Mouse (Mus musculus) hindbrain, embryonic 14.5 days (tissue): Measurements from ENCODE around the gene Bub1. TPM values are rescaled to one million over a fixed set of nuclear protein-coding genes. Genes with fewer than 3 reads are reported as not detected.

ENCODE experiments used
- ATAC-seq: fragments of 200-750 bp; cut with Nextera tagmentation; 2 replicates; pipeline ENCODE4 v1.8.0; 2017; ENCODE audit warnings: moderate number of reproducible peaks, mild to moderate bottlenecking, moderate TSS enrichment, moderate library complexity; ENCODE audit not compliant: low FRiP score
- DNase-seq: peaks from one replicate; pipeline ENCODE4 v3.0.0-alpha.2; 2015; ENCODE audit warnings: low spot score
- H3K27ac ChIP-seq: fragments of 300-500 bp; sonication (generic); 2 replicates; pipeline ENCODE4 v1.5.1; 2014; ENCODE audit warnings: mild to moderate bottlenecking, moderate library complexity
- H3K27me3 ChIP-seq: fragments of 300-500 bp; sonication (generic); 2 replicates; pipeline ENCODE4 v1.6.1; 2014; ENCODE audit warnings: mild to moderate bottlenecking, low read length, mixed read lengths; ENCODE audit not compliant: control insufficient read depth, insufficient read depth
- H3K36me3 ChIP-seq: fragments of 300-500 bp; sonication (generic); replicated peaks from 2 replicates; pipeline ENCODE4 v1.6.1; 2014; ENCODE audit not compliant: control insufficient read depth, insufficient read depth
- H3K4me1 ChIP-seq: fragments of 300-500 bp; sonication (generic); replicated peaks from 2 replicates; pipeline ENCODE4 v1.6.1; 2014; ENCODE audit warnings: antibody characterized with exemption, low read length, mixed read lengths; ENCODE audit not compliant: control insufficient read depth, insufficient read depth
- H3K4me2 ChIP-seq: fragments of 300-500 bp; sonication (generic); replicated peaks from 2 replicates; pipeline ENCODE4 v1.6.1; 2014; ENCODE audit warnings: mild to moderate bottlenecking, moderate library complexity
- H3K4me3 ChIP-seq: fragments of 300-500 bp; sonication (generic); replicated peaks from 2 replicates; pipeline ENCODE4 v1.5.1; 2014; ENCODE audit warnings: mild to moderate bottlenecking, low read length
- H3K9ac ChIP-seq: fragments of 300-500 bp; sonication (generic); 2 replicates; pipeline ENCODE4 v1.6.1; 2014
- H3K9me3 ChIP-seq: fragments of 300-500 bp; sonication (generic); 2 replicates; pipeline ENCODE4 v1.6.1; 2016; ENCODE audit warnings: low read length; ENCODE audit not compliant: control insufficient read depth
- WGBS: fragments of 180-500 bp; shearing (Covaris S2); extraction: QIAGEN DNeasy Blood & Tissue Kit; methylation state at CpG from one replicate; pipeline ENCODE4 v1.1.7; 2014; 5-methylcytosine and 5-hydroxymethylcytosine counted together
- polyA plus RNA-seq: library from polyadenylated mRNA; unstranded; fragments of >200 nt; fragmentation: Nextera tagmentation; extraction: Ambion mirVana; gene quantifications from 2 replicates; pipeline ENCODE4 v1.2.1, GENCODE M21; 2014

Bub1 gene
- polyA plus RNA-seq = 3.2 and 3.7 TPM in 2 replicates

DNA sequence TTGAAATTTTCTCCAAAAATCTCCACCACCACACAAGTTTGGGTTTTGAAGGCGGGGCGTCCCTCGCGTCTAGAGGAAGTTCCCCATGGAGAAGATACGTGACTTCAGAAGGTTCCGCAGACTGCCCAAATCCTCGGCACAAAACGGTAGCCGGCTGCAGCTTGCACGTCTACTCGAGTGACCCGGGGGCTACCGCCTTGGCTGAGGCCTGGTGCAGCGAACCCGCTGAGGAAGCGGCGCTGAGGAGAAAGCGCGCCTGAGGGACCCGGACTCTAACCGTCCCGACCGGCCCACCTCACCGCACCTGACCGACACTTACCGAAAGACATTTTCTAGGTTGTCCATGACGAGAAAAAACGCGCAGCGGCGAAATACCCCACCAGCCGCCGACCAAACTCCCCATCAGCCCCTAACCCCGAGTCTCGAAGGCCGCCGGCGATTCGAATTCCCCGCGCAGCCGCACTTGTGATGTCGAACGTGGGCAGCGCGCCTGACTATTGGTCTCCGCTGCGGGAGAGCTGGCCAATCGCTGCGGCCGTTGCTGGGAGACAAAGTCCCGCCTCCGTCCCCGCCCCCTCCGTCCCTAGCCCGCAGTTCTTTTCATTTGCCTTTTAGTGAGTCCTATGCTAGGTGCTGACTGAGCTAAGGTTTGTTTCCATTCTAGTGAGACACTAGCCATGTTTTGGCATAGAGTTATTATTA lies at the start of gene Bub1:
Gene Bub1 (minus strand): TSS at position 465 of the 702 bp plus-strand sequence.
- Histone ChIP-seq H3K27ac (peak within 1 kb of the TSS; percentile 52; the same call in 1 of the 2 replicates), H3K4me3 (peak within 1 kb of the TSS; percentile 50), H3K9ac (peak within 1 kb of the TSS; percentile 49), H3K4me2 (peak within 1 kb of the TSS; percentile 87), H3K4me1 (peaks cover 5% of the 10 kb centered on the region; the same call in 1 of the 2 replicates), H3K36me3 (no peaks in the 10 kb centered on the region), H3K27me3 (no peaks in the 10 kb centered on the region), H3K9me3 (no peaks in the 10 kb centered on the region)
- DNase-seq (peak; percentile 94), ATAC-seq (peak; percentile 99)
- under 1% methylated on average over 56 of the region's 56 CpGs for WGBS

DNA sequence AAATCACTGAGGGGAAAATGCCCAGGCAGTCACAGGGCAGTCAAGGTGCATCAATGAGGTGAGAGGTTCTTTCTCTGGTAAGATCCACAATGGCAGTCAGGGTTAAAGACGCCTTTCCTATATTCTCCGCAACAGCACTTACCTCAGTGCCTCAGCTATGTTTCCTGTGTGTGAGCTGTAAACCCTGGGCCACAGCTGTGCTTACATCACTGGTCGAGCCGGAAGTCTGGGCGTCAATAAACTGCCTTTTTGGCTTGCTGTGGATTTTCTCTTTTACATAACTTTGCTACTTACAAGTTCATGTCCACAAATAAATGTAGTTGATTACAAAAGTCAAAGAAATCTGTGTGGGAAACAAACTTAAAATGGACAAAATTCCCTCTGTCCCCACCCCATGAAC lies 49.4 kb upstream of the Bub1 start:
- no peaks in the 10 kb centered on the region for H3K4me1 ChIP-seq
- ATAC-seq = no peak
- H3K9ac ChIP-seq = no peak overlapping the region
- no peak for DNase-seq
- H3K27me3 ChIP-seq = no peaks in the 10 kb centered on the region
- no peak overlapping the region for H3K4me2 ChIP-seq
- H3K27ac ChIP-seq = no peak overlapping the region
- 89% methylated on average over 5 of the region's 5 CpGs for WGBS
- no peaks in the 10 kb centered on the region for H3K36me3 ChIP-seq
- H3K9me3 ChIP-seq = no peaks in the 10 kb centered on the region
- H3K4me3 ChIP-seq = no peak overlapping the region

DNA sequence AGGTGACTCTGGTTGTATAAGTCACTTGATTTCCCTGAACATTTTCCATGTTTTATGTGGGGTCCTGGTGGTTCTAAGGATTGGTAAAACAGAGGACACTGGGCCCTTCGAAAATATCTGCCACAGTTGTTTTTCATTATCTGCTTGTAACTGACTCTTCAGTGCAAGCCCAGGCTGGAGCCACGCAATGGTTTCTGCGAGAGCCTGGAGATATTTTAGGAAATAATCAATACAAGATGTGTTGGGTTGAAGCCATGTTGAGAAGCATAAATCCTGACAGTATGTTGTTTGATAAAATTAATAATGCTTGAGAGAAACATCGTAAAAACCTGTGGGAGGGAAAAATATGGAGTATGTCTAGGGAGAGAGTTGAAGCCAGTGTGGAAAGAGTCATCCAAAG lies 32.7 kb upstream of the Bub1 start:
- H3K36me3 ChIP-seq = no peaks in the 10 kb centered on the region
- no peaks in the 10 kb centered on the region for H3K4me1 ChIP-seq
- H3K4me3 ChIP-seq = no peak overlapping the region
- no peak overlapping the region for H3K27ac ChIP-seq
- no peak overlapping the region for H3K4me2 ChIP-seq
- no peak overlapping the region for H3K9ac ChIP-seq
- no peaks in the 10 kb centered on the region for H3K9me3 ChIP-seq
- ATAC-seq (no peak), DNase-seq (no peak)
- WGBS = 81% methylated on average over 4 of the region's 4 CpGs
- no peaks in the 10 kb centered on the region for H3K27me3 ChIP-seq

- peak; percentile 81; the same call in 1 of the 2 replicates for ATAC-seq
- Histone ChIP-seq H3K4me1 (no peaks in the 10 kb centered on the region), H3K27me3 (no peaks in the 10 kb centered on the region), H3K4me3 (no peak overlapping the region), H3K27ac (no peak overlapping the region), H3K9me3 (no peaks in the 10 kb centered on the region), H3K9ac (no peak overlapping the region), H3K4me2 (no peak overlapping the region), H3K36me3 (no peaks in the 10 kb centered on the region)
- peak; percentile 57 for DNase-seq
- WGBS = 66% methylated on average over 4 of the region's 4 CpGs
These were observed 22.8 kb upstream of the Bub1 start for GRCm38 (mm10) chr2:127854332-127854991.

DNA sequence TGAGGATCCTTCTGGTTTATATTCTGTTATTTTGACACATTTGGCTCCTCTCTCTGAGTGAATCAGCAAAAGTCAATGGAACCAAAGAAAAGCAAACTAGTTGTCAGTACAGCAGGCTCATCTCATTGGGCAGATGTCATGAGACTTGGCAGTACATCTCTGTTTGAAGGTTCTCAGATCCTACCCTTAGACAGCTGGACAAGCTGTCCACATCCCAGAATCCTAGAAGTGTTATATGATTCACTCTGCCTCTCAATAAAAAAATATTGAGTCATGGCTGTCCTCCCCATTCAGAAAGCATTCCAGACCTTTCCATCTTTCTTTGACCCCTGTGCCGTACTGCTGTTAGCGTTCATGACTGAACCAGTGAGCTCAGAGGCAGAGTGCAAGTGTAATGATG lies 18.7 kb upstream of the Bub1 start:
- 83% methylated on average over 2 of the region's 2 CpGs for WGBS
- DNase-seq (no peak), ATAC-seq (no peak)
- H3K36me3 ChIP-seq = no peaks in the 10 kb centered on the region
- no peak overlapping the region for H3K27ac ChIP-seq
- no peak overlapping the region for H3K4me2 ChIP-seq
- H3K27me3 ChIP-seq = no peaks in the 10 kb centered on the region
- no peak overlapping the region for H3K4me3 ChIP-seq
- no peaks in the 10 kb centered on the region for H3K4me1 ChIP-seq
- H3K9me3 ChIP-seq = no peaks in the 10 kb centered on the region
- H3K9ac ChIP-seq = no peak overlapping the region

DNA sequence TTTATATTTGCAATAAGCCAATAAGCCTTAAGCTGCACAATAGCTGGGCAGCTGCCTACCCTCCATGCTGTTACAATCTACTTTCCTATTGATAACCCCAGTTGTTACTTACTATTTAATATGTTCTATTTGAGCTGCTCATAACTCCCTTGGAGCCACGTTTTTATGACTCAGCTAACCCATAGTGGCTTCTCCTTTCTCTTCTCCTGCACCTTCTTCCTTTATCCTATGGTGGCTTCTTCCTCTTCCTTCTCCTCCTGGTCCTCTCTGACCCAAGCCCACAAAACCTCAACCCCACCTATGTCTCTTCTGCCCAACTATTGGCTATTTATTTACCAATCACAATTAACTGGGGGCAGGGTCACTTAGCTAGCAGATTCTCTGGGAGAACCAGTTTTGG lies 14.9 kb upstream of the Bub1 start:
- no peaks in the 10 kb centered on the region for H3K36me3 ChIP-seq

DNA sequence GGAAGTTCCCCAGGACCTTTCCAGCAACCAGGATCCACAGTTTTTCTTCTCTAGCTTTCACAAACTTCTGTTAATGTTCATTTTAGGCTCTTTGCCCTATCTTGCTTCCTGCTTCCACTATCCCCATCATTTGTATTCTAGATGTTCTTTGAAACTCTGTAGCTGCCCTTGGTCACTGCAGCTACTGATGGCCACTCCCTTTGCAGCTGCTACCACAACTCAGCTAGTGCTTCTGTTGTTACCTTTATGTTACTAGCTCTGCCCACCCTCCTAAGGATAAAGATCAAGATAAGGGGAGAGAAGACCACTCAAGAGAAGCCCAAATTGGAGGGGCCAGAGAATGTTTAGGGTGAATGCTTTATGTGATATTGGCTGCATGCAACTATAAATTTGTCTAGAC lies 14.3 kb upstream of the Bub1 start:
- no peak overlapping the region for H3K4me2 ChIP-seq
- H3K4me1 ChIP-seq = no peaks in the 10 kb centered on the region
- H3K27me3 ChIP-seq = no peaks in the 10 kb centered on the region
- H3K4me3 ChIP-seq = no peak overlapping the region
- H3K36me3 ChIP-seq = no peaks in the 10 kb centered on the region
- H3K9me3 ChIP-seq = no peaks in the 10 kb centered on the region
- H3K9ac ChIP-seq = no peak overlapping the region
- H3K27ac ChIP-seq = no peak overlapping the region
- ATAC-seq = no peak
- no peak for DNase-seq

More for the DNA sequence above, 14.9 kb upstream of the Bub1 start:
- DNase-seq (no peak), ATAC-seq (no peak)
- Histone ChIP-seq H3K4me2 (no peak overlapping the region), H3K4me3 (no peak overlapping the region), H3K9ac (no peak overlapping the region), H3K9me3 (no peaks in the 10 kb centered on the region), H3K27ac (no peak overlapping the region), H3K4me1 (no peaks in the 10 kb centered on the region), H3K27me3 (no peaks in the 10 kb centered on the region)
- 41% methylated on average over 1 of the region's 1 CpGs for WGBS

GRCm38 (mm10) chr2:127845346-127845982 lies 13.8 kb upstream of the Bub1 start:
- Histone ChIP-seq H3K9me3 (no peaks in the 10 kb centered on the region), H3K9ac (no peak overlapping the region), H3K27me3 (no peaks in the 10 kb centered on the region), H3K4me1 (no peaks in the 10 kb centered on the region), H3K4me3 (no peak overlapping the region), H3K36me3 (no peaks in the 10 kb centered on the region), H3K27ac (no peak overlapping the region), H3K4me2 (no peak overlapping the region)
- ATAC-seq = no peak
- DNase-seq = peak; percentile 45
- 69% methylated on average over 7 of the region's 7 CpGs for WGBS

- ATAC-seq = no peak
These were observed 10.8 kb upstream of the Bub1 start for GRCm38 (mm10) chr2:127842421-127842820.

More at GRCm38 (mm10) chr2:127842421-127842820, 10.8 kb upstream of the Bub1 start:
- H3K4me1 ChIP-seq = no peaks in the 10 kb centered on the region
- 78% methylated on average over 3 of the region's 3 CpGs for WGBS
- H3K9ac ChIP-seq = no peak overlapping the region
- no peak overlapping the region for H3K27ac ChIP-seq
- no peaks in the 10 kb centered on the region for H3K9me3 ChIP-seq
- peaks cover 19% of the 10 kb centered on the region; the same call in 1 of the 2 replicates for H3K27me3 ChIP-seq
- H3K36me3 ChIP-seq = no peaks in the 10 kb centered on the region
- H3K4me2 ChIP-seq = no peak overlapping the region
- no peak overlapping the region for H3K4me3 ChIP-seq
- no peak for DNase-seq
